Mouse (Mus musculus): ENCODE results near the gene Avpr2.
A peak's percentile ranks its signal among the peaks of the same experiment; 100 is the strongest.

Gene Avpr2

DNA sequence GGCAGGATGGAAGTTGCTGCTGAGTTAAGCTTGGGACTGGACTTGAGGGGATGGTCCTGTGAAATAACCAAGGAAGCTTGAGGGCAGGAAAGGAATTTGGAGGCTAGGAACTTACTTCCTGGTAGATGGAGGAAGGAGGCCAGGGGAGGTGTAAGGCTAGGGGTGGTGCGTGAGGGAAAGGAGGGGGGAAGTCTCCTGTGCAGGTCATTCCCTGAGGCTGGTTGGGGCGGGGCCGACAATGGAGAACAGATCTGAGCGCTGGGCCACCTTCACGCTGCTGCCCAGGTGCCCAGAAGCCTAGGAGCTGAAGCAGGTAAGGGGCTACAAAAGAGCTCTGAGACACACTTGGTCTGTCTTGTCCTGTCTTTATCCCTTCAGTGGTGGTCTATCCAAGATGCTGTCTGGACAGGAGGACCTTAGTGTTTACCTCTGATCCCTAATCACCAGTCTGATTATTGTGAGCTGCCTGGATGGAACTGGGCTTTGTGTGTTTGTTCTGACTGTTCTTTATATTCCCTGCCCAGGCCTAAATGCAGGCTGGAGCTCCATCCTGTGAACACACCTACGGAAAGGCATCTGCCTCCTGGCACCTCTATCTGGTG is at the start of gene Avpr2:
Avpr2 (plus strand) TSS at position 552 of the 602 bp plus-strand sequence.
- no peak for DNase-seq (ENCODE audit: low spot score in 2 of 2)

DNA sequence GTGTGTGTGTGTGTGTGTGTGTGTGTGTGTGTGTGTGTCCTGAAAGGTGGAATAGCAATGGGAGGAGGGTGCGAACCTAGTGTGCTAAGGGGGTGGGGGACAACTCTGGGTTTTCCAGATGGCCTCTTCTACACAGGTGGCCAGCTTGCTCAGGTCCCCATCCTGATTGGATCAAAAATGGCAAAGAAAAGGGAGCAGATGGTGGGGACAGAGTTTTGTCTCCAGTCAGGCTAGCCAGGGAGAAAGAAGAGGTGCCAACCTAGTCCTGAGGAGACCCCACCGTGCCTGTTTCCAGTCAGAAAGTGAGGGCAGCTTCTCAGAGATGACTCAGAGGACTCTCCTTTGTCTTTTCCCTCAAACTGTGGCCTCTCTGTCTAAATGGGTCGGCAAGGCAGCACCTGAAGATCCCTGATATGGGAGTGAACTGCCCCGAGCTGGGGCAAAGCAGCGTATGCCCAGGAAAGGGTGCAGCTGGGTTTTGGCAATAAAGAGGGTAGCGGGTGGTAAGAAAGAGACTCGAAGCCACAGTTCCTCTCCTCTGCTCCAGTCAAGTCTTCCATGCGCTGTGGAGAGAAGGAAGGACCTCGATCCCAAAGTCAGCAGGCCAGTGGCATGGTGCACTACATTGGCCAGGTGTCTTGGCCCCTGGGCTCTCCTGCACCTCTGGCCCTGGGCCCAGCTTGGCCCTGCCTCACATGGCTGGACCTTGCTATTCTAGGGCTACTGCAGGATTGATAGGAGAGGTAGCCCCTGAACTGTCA is 37.4 kb upstream of the Avpr2 start:
- no peak for DNase-seq (ENCODE audit: low spot score in 2 of 2)

DNA sequence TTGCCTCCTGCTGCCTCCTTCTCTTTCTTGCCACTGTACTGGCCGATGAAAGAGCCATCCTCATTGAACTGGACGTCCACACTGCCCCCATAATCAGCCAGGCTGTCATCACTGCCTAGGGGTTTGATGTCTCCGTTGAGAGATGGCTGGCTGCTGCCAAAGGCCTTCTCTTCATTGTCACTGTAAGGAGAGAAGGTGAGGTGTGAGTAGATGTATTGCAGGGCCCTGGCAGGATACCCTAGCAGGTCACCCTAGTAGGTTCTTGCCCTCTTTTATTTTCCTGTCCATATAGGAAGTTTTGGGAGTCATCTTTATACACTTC is 36.9 kb upstream of the Avpr2 start:
- DNase-seq (ENCODE audit: low spot score in 2 of 2): no peak

DNA sequence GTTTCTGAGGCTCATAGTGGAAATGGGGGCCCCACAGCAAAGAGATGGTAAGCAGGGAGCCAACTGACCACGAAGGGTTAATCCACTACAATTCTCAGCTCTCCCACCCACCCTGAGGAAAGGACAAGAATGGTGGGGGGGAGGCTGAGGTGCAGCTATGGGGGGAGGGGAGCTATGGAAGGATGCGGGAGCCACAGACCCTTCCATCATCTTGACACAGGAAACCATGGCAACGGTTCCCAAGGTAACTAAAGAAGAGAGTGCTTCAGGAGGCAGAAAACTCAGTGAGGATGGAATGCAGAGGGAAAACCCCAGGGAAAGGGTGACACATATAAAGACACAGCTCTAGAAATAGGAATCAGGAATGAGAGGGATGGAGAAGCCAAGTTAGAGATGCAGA is 27.2 kb upstream of the Avpr2 start:
- DNase-seq (ENCODE audit: low spot score in 2 of 2): no peak

DNA sequence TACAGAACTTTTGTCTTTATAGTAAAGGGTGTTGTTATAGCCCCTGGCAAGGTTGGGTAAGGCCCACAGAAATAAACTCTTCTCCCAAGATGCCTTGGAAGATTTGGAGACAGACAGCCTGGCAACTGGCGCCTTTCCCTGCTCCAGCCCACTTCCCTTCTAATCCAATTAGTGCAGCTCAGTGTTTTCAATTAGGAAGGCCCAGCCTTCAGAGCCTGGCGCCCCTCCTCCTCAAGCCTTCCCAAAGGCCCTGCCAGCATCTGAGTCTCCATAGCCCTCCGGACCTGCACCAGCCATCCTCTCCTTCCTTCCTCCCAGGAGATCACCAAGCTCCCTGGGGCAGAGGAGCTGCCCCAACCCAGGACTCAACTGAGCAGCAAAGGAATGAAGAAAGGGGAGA is 24.6 kb upstream of the Avpr2 start:
- no peak for DNase-seq (ENCODE audit: low spot score in 2 of 2)

DNA sequence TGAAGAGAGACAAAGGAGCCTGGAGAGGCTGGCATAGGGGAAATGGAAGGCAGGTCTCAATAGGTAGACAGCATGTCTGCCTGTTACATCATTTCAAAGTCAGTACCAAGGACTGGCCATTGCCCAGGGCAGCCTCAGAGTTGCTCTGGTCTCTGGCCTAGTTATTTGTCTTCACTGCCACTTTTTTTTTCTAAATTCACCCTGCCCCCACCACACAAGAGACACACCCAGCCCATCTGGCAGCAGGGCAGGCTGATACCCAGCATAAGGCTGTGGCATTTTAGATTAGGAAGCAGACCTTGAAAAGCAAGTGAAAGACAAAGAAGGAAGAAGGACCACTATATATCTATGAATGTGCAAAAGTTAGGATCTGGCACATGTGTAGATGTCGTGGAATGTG is 24.1 kb upstream of the Avpr2 start:
- DNase-seq (ENCODE audit: low spot score in 2 of 2): no peak

DNA sequence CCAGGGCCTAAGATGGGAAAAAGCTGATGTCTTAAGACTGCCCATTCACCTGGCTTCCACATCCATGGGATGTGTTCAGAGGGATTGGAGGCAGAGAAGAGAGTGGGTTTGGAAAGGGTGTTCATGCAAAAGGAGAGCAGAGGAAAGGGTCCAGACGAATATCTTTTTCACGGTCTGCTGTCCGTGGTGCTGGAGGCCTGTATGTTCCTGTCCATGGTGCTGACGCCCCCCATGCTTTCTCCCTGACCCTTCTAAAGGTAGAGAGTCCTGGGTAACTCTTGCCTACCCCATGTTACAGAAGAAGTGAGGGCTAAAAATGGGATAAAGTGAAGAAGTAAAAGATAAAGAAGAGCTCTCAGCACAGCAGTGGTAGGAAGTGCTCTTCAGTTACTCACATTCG is 22.6 kb upstream of the Avpr2 start:
- no peak for DNase-seq (ENCODE audit: low spot score in 2 of 2)

DNA sequence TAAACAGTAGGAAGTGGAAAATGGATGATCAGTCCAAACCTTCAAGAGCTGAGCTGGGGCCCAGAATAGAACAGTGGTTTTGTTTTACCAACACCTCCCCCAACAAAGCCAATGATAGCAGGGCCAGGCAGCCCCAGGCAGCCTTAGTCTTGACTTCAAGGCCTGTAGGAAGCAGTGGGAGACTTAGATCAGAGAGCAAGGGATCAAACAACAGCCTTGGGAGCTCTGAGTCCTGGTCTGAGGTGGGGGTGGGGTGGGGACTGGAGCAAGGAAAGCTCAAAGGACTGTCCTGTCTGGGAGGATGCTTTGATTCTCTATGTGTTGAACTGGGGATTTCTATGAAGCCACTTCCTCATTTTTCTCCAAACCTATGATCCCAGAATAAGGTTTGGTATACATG is 20.4 kb upstream of the Avpr2 start:
- no peak for DNase-seq (ENCODE audit: low spot score in 2 of 2)

DNA sequence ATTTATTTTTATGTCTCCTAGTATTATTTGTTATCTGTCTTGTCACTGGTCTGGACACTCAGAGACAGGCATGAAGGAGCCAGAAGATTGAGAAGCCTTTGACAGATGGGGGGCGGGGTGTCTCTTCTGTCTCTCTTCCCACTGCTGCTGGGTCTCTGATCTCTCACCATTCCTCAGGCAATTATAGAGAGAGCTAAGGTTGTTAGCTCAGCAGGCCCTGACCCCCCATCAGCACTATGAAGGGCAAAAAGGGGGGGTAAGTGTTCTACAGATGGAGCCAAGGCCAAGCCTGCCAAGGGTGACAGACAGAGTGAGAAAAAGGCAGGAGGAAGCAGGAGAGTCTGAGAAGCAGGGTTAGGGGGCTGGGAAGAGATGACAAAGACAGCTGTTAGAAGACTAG is 19.9 kb upstream of the Avpr2 start:
- no peak for DNase-seq (ENCODE audit: low spot score in 2 of 2)

DNA sequence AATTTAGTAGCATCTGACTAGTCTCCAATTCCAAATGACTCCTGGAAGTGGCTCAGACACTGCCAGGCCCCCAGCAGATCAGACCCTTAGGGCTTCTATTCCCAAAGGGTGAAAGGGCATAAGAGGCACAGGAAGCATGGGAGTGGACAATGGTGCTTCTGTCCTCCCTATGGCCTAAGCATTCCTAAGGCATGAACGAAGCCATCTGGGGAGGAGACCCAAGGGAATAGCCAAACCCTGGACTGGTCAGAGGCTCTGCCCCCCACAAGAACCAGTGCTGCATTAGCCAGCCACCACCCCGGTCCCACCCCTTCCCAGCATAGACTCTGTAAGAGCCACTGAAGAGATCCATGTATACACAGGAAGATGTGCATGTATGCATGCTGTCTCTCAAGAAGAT is 16.0 kb upstream of the Avpr2 start:
- no peak for DNase-seq (ENCODE audit: low spot score in 2 of 2)

DNA sequence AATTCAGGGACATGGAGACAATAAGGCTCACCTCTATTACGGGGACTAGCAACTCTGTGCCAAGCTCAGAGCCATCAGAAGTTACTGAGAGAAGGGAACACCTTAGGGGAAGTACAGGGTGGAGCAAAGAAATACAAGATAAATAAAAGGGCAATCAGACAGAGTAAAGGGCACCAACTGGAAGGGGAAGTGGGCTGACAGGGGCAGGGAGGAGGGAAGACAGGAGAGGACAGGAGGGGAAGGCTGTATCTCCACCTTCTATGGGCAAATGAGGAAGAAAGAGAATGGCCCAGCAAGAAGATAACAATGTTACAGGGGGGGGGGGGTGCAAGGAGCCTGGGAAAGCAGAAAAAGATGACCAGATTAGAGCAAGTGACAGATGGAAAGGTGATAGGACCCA is 14.9 kb upstream of the Avpr2 start:
- DNase-seq (ENCODE audit: low spot score in 2 of 2): no peak

DNA sequence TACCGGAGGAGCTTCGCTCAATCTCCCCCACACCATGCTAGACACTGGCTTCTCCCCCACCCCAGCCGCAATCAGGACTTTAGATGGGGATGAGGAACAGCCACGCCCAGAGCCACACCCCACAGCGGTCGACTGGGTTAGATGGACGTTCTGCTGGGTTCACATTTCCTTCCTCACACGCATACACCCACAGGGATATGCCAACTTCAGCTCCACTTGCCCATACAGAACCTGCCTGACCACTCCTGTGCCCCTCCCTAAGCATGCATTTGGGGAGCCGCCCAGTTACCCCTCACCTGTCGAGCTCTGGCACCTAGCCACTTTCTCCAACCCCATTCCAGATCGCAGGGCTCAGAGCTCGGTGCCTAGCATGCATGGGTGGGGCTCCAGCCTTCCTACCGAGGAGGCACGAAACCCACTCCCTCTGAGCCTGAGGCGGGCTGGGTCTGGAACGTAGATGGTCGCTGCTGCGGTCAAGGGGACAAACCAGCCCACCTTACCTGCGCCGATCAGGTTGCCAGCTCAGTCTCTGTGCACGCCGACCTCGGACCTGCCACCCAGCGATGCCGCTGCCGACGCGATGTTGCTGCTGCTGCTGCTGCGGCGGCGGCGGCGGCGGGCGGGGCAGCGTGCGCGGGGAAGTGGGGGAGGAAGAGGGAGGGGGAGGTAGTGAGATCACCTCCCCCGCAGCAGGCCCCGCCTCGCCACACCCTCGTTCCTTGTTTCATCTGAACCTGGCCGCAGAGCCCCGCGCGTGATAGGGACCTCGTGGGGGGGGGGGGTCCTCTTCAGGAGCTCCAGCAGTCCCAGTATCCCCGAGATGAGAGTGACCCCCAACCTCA is 11.5 kb upstream of the Avpr2 start:
- DNase-seq (ENCODE audit: low spot score in 2 of 2): no peak

DNA sequence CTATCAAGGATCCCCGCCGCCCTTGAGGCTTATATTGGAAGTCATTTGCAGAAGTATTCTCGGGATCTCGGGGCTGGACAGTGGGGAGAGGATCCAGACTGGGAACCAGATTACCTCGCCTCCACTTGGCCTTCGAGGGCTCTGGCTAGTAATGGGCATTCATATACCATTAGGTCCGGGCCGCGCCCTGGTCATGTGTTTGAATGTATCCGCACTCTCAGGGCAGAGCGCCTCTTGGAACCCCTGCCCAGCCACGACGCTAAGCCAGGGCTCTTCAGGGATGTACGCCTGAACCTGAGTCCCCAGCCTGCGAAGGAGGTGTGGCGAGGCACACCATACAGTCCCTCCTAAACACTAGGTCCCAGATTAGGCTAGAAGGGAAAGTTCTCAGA is 10.9 kb upstream of the Avpr2 start:
- no peak for DNase-seq (ENCODE audit: low spot score in 2 of 2)

DNA sequence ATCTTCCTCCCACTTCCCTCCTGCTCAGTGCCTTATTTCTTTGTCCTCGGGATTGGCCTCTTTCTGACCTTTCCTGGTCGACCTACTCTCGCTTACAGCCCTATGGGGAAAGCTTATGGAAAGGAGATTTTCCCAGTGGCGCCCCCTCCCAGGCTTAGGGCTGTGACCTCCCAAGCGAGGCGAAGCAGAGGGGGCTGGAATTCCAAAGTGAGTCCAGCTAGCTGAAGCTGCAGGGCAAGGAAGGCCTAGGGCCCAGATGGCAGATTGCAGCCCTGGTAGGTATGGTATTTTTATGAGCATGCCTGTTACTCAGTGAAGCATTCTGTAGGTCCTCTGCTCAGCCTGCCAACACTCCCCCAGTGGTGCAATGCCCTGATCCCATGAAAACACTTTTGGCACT is 10.4 kb upstream of the Avpr2 start:
- no peak for DNase-seq (ENCODE audit: low spot score in 2 of 2)

DNA sequence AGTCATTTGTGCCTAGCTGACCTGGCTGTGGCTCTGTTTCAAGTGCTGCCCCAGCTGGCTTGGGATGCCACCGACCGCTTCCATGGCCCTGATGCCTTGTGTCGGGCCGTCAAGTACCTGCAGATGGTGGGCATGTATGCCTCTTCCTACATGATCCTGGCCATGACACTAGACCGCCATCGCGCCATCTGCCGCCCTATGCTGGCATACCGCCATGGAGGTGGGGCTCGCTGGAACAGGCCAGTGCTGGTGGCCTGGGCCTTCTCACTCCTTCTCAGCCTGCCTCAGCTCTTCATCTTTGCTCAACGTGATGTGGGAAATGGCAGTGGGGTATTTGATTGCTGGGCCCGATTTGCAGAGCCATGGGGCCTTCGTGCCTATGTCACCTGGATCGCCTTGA is 931 bp downstream of the Avpr2 start:
- no peak for DNase-seq (ENCODE audit: low spot score in 2 of 2)

DNA sequence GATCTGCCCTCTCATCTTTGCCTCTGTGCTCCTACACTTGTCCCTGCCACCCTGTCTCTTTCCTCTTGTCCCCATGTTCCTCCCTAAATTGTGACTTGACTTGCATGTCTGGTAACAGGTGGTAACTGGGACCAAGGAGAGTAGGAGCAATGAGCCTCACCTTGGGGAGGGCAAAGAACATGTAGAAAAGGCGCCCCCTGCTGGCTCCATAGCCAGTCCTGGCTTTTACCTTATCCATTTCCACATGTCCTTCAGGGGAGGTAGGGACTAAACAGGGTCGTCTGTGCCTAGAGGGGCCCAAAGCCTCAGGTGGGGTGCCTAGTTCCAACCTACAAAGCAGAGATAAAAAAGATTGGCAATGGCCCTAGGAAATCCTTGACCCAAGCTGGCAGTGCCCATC is 3.8 kb downstream of the Avpr2 start, which contains the start of gene L1cam:
L1cam (minus strand) TSS at position 387 of the 400 bp plus-strand sequence.
- DNase-seq (ENCODE audit: low spot score in 2 of 2): peak in 1 of 2 experiments; percentile 61

DNA sequence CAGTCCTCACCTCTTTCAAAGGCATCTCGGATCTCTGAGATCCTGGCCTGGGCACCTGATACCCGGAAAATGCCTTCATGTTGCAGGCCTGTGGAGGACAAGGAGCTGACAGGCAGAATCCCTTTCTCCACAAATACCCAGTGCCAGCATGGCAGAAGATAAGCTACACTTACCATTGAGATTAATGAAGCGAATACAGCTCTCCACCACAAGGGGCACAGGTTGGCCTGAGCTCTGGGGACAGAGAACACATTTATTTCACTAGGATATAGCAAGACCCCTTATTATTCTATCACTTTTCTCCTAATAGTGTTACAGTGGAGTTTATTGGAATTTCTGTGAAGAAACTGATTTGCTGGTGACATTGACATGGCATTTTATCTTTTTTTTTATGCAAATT is 6.1 kb downstream of the Avpr2 start:
- DNase-seq (ENCODE audit: low spot score in 2 of 2): no peak

DNA sequence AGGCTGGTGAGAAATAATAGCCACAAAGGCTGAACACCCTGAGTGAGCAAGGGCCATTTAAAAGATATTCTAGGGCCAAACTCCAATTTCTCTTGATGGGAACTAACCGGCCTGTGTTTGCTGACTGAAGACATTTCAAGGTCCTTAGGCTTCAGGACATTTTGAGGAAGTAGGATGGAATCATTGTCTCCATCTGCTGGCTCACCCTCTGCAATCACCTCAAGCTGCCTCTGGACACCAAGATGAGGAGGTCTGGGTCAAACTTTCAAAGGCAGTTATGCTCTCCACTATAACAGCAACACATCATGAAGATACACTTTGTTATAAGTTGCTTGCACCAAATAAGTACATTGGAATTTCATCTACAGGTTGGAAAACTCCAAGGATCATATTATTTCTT is 18.1 kb downstream of the Avpr2 start:
- DNase-seq (ENCODE audit: low spot score in 2 of 2): no peak

DNA sequence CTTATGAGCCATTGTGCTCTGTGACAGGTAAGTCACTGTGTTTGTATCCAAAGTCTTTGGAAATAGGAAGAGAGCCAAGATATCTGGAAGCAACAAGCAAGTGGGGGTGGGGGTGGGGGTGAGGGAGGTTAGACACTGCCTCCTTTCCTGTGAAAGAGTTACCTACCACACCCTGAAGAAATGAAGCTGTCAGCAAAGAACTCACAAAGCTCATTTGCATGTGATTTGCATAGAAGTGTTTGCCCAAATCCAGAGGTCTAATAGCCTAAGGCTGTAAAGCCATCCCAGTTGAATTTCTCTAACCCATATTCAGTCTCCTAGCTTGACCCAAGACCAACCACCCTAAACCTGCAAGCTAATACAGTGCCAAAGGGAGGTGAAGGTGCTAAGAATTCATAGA is 18.5 kb downstream of the Avpr2 start:
- no peak for DNase-seq (ENCODE audit: low spot score in 2 of 2)

DNA sequence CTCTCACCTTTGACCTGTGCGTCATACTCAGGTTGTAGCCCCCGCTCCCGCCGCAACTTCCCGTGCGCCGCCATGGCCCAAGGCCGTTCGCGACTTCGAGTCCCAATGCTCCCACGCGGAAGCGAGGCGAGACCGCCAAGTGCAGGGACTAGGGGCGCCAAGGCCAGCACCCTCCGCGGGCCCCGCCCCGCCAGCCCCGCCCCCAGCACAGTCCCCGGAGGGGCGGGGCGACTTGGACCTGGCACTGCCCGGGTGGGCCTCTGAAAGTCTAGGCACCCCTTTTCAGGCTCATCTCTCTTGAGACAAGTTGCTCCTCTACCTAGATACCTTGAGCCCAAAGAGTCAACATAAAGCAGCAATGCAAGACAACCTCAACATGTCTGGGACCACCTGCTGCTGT is 19.3 kb downstream of the Avpr2 start:
- no peak for DNase-seq (ENCODE audit: low spot score in 2 of 2)

DNA sequence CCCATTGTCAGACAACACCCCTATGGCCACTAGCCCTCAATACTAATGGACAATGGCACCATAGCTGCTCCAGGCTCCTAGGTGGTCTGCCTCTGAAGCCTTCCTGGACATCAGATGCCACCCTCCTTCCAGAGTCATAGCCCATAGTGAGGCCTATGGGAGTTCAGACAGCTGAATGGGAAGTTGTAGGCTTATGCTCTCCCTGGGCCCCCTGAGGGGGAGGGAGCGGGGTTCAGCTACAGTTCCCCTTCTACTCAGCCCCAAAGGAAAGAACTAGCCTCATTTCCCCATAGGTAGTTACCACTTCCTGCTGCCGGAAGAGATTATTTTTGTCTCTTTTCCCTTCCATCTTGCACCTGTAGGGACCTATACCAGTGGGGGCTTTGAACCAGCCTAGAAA is 19.7 kb downstream of the Avpr2 start:
- DNase-seq (ENCODE audit: low spot score in 2 of 2): no peak

DNA sequence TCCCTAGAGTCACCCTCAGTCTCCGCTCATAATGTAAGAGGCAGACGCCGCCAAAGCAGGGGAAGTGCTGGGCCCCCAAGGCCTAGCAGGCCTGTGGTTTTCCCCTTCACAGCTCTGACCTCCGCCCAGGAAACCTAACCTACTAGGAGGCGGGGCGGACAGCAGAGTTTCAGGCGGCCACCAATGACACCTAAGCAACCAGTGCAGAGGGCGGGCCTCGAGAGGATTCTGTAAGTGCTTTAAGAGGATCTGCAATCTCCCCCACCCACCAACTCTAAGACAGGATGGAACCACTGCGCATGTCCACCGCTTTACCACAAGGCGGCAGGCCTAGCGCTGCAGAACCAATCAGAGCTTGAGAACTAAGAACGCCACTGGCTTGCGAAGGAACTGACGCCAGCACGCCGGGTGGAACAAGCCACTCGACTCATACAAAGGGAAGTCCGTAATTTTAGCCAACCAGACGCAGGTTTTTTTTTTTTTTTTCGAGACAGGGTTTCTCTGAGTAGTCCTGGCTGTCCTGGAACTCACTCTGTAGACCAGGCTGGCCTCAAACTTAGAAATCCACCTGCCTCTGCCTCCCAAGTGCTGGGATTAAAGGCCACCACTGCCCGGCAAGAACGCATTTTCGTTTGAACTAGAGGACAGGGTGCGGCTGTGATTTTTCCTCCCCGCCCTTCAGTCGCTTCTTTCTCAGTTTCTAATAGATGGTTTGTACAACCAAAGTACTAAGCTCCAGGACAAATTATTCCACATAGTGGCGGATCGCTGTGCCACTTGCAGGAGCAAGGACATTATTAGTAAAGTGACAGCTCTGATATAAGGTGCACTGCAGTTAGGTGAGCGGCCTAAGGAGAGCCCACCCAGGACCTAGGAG is 23.2 kb downstream of the Avpr2 start:
- DNase-seq (ENCODE audit: low spot score in 2 of 2): peak; percentile 88 to 91
